Mouse (Mus musculus): ENCODE measurements at regions not wholly inside any gene's neighbourhood (a gene's known extent, or its start where the extent isn't known, plus 50 kb on each side); places are given as distances from the start of the nearest gene placed in this dataset.
"Not testable (repeated sequence)": the region's sequence is repeated elsewhere in the genome, so short reads cannot be mapped to it uniquely, and the experiment has no call there.

GRCm38 (mm10) chr10:31143856-31144488 lies 169.2 kb upstream of the Hddc2 start:
- peak in 1 of 2 experiments; percentile 3 for DNase-seq (ENCODE audit: low spot score in 2 of 2)
- intact Hi-C loops (cut with DNase I): no loop called here

DNA sequence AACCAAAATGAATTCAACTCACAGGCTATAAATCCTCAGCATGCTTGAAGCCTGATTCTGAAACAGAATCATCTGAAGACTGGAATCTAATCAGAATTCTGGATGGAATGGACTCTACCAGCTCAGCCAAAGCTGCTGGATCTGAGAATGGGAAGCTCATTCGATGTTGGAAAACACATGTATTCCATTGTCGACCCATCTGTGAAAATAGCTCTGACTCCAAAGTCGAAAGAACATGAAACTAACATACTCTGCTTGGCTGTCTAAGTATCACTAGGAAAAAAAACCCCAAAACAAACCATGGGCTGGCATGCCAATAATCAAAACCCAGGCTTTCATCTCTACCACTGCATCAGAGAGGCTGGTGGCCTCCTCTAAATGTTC lies 168.7 kb upstream of the Hddc2 start:
- DNase-seq (ENCODE audit: low spot score in 2 of 2): no peak
- intact Hi-C loops (cut with DNase I): no loop called here

DNA sequence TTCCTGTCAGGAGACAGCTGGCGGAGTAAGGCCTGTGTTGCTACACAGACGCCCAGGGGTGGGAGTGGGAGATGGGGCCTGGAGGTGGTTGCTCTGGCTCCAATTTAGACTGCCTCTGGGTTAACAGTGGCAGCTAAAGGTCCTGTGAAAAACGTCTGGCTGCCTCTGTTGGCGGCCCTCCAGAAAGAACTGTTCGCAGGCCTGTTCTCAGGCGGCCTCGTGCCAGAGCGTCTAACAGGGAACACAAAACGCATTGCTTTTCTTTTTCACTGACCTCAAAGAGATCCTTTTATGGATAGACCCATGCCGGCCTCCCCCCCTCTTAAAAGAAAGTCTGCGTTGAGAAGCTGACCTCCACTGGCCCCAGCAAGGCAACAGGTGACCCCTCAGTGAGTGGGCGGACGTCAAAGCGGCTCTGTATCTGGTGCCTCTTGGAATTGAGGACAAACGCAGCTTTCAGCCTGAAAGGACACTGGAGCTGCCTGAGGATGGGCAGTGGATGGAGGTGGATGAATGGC lies 140.0 kb upstream of the Hddc2 start:
- intact Hi-C loops (cut with DNase I): no loop called here
- peak; percentile 68 to 73 for DNase-seq (ENCODE audit: low spot score in 2 of 2)

DNA sequence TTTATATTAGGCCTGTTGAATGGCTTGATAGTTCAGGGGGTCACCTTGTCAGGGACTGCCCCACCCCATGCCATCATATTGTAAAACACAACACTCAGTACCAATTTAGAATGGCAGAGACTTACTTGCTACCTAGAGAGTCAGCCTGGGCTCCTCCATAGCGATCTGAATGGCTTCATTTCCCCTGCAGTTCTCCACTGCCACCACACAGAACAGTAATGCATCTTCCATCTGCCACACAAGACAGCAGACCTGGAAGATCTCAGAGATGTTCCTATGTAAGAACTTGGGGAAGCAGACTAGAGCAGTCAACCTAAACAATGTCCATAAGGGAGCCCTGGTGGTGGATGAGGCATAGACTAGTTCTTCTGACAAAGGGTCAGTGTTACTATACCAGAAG lies 123.6 kb upstream of the Hddc2 start:
- intact Hi-C loops (cut with DNase I): no loop called here
- DNase-seq (ENCODE audit: low spot score in 2 of 2): no peak

DNA sequence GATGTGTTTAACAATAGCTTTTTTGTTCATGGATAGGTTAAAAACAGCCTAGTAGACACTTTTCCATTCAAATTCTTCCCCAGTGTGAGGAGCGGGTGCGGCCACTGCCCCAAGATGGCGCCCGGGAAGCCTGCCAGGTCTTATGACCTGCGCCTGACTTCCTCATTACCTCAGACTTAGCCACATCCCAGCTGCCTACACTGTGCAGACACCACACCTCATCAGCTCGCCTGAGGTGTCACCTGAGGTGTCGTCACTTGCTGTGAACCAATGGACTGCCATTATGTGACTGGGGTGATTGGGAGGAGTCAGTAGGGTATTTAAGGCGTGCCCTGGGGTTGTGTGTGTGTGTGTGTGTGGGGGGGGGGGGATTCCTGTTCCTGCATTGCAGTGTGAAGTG lies 101.0 kb upstream of the Hddc2 start:
- intact Hi-C loops (cut with DNase I); DNase-seq (ENCODE audit: low spot score in 2 of 2): not testable (repeated sequence)

DNA sequence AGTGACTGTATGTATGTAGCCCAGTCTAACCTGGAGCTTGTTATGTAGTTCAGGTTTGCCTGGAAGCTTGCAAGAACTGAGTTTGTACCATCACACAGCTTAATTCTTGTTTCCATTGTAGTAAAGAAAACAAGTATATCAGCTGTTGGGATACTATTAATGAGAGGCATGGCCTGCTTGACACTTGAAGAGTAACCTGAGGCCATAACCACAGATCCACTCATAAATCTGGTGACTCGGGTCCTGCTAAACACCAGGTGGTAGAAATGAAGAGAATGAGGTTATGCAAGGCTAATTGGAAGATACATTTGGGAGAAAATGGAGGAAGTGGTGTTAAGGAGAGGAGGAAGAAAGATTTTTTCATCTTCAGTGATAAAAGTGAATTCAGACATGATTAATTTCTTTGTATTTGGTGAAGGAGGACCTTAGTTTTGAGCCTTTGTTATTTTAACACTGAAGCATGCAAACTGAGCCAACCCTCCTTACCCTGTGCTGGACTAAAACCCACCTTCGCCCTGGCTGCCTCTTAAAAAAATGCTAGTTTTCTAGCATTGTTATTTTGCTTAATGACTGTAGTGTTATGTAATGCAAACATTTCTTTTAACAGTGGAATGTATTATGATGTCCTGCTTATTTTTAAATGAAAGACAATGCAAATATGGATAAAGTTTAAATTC lies 100.3 kb upstream of the Hddc2 start:
- intact Hi-C loops (cut with DNase I): no loop called here
- DNase-seq (ENCODE audit: low spot score in 2 of 2): no peak

DNA sequence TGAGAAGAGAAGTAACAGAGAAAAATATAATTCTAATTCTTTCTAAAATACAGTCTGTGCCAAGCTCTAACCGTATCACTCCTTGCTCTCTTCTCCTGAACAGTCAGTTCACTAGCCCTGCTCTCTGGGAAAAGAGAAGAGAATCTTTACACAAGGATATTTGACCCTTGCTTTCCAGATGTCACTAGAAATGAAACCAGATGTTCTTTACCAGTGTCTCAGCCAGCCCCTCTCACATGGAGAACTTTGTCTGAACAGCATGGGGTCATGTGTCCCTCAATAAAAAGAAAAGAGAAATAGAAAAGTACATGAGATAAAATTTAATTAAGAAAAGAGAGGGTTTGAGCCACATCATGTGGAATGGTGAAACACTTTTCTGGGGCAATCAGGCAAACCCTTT lies 91.3 kb upstream of the Hddc2 start:
- DNase-seq (ENCODE audit: low spot score in 2 of 2): no peak
- intact Hi-C loops (cut with DNase I): no loop called here

GRCm38 (mm10) chr10:31229078-31229477 lies 84.1 kb upstream of the Hddc2 start:
- no peak for DNase-seq (ENCODE audit: low spot score in 2 of 2)
- intact Hi-C loops (cut with DNase I): no loop called here

GRCm38 (mm10) chr10:31242442-31242966 lies 70.7 kb upstream of the Hddc2 start:
- no peak for DNase-seq (ENCODE audit: low spot score in 2 of 2)
- intact Hi-C loops (cut with DNase I): no loop called here

DNA sequence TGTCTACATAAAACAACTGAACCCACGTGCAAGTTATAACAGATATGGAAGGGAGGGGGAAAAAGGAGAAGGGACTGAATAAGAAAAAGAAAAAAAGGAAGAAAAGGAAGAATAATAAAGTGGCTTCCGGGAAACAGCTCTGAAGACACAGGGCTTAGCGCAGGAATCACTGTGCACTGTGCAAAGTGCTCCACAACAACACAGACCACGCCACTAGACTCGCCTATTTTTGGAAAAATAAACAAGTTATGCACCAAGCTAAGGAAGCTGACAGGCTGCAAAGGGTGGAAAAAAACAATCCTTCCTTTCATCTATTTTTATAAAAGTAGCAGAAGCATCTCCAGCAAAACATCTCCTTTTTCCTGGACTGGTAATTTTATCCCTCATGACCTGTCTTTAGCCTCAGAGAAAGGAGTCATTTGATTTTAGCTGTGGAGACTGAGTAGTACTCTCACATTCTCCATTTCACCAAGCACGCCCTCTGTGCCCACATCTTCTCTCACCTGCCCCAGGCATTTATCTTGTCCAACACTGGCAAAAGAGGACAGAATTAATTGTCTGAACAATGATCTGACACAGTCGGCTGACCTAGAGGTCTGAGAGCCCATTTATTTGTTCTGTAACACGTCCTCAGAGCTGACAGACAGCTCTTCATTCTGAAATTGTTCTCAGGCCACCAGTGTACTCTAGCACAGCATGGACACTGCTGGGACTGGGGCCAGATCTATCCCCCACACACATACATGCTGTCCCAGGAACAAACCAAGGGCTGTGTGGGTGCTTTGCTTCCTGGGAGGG lies 60.4 kb upstream of the Hddc2 start:
- peak; percentile 11 to 55 for DNase-seq (ENCODE audit: low spot score in 2 of 2)

DNA sequence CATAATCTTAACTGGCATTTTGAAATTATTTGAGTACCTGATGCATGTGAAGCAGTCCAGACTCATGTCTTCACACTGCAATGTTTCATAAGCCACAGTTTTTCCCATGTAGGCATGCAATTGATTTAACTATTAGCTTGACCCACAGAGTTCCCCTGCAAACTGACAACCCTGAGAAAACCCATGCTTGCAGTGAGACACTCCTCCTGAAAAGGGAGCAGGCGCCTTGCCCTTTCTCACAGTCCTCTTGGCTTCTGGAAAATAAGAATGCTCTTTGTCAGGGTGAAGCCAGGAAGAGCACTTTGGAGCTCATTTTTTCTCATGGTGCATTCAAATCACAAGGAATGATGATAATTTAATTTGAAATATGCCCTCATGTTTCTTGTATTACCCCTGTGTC lies 56.2 kb upstream of the Hddc2 start:
- DNase-seq (ENCODE audit: low spot score in 2 of 2): no peak
- intact Hi-C loops (cut with DNase I): no loop called here

More for the DNA sequence above, 60.4 kb upstream of the Hddc2 start:
- intact Hi-C loops (cut with DNase I): no loop called here

GRCm38 (mm10) chr10:31257611-31258010 lies 55.6 kb upstream of the Hddc2 start:
- intact Hi-C loops (cut with DNase I): no loop called here
- no peak for DNase-seq (ENCODE audit: low spot score in 2 of 2)

DNA sequence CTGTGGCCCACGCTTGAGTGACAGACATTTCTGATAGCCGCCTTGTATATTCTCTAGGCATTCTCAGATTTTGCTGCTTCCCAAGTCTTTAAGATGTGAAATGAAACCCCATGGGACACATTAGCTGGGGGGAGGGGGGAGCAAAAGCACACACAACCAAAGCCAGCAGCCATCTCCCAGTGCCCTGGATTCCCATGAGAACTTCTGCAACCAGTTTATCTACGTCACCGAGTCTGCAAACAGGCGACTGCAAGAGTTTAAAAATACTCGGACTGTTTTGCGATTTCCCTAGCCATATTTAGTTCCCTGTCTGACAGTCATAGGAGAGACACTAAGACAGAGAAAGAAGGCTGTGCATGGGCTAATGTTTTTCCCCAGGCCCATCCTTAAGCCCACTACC lies 52.3 kb upstream of the Hddc2 start:
- DNase-seq (ENCODE audit: low spot score in 2 of 2): peak; percentile 30 to 40
- intact Hi-C loops (cut with DNase I): no loop called here
